Mouse (Mus musculus) lung, adult 2 months (tissue): Measurements from ENCODE around the gene Irf2.

Source experiments
- CTCF ChIP-seq: fragments of 200-500 bp; IDR thresholded peaks from 2 replicates; pipeline ENCODE4 v1.5.1; 2011; ENCODE audit warnings: mild to moderate bottlenecking, low read length, control low read depth; ENCODE audit not compliant: insufficient read depth
- POLR2A ChIP-seq: fragments of 200-500 bp; IDR thresholded peaks from 2 replicates; pipeline ENCODE4 v1.6.1; 2011; ENCODE audit warnings: low read depth, mild to moderate bottlenecking, control low read depth, low read length, borderline replicate concordance; ENCODE audit errors: extremely low read depth

GRCm38 (mm10) chr8:46802009-46802408 is 62.5 kb downstream of the Irf2 start:
- no peak for TF ChIP-seq CTCF
- no peak for TF ChIP-seq POLR2A
